Mouse (Mus musculus) forebrain, embryonic 15.5 days (tissue): ENCODE data around the gene Fam222a. TPM values are rescaled to one million over a fixed set of nuclear protein-coding genes. Genes with fewer than 3 reads are reported as not detected.

Source experiments
- ATAC-seq: fragments of 200-750 bp; cut with Nextera tagmentation; replicated peaks from 2 replicates; pipeline ENCODE4 v1.8.0; 2017; ENCODE audit warnings: mild to moderate bottlenecking, moderate TSS enrichment, moderate library complexity
- H3K27ac ChIP-seq: fragments of 300-500 bp; sonication (generic); replicated peaks from 2 replicates; pipeline ENCODE4 v1.5.1; 2015; ENCODE audit warnings: mild to moderate bottlenecking, inconsistent platforms
- H3K27me3 ChIP-seq: fragments of 300-500 bp; sonication (generic); 2 replicates; pipeline ENCODE4 v1.6.1; 2015; ENCODE audit warnings: inconsistent platforms
- H3K36me3 ChIP-seq: fragments of 300-500 bp; sonication (generic); 2 replicates; pipeline ENCODE4 v1.6.1; 2015; ENCODE audit warnings: mild to moderate bottlenecking, inconsistent platforms
- H3K4me1 ChIP-seq: fragments of 300-500 bp; sonication (generic); 2 replicates; pipeline ENCODE4 v1.6.1; 2015; ENCODE audit warnings: inconsistent platforms
- H3K4me2 ChIP-seq: fragments of 300-500 bp; sonication (generic); replicated peaks from 2 replicates; pipeline ENCODE4 v1.6.1; 2015; ENCODE audit warnings: mild to moderate bottlenecking, inconsistent platforms
- H3K4me3 ChIP-seq: fragments of 300-500 bp; sonication (generic); 2 replicates; pipeline ENCODE4 v1.5.1; 2015; ENCODE audit warnings: mild to moderate bottlenecking, inconsistent platforms
- H3K9ac ChIP-seq: fragments of 300-500 bp; sonication (generic); replicated peaks from 2 replicates; pipeline ENCODE4 v1.6.1; 2015; ENCODE audit warnings: mild to moderate bottlenecking, inconsistent platforms
- H3K9me3 ChIP-seq: fragments of 300-500 bp; sonication (generic); 2 replicates; pipeline ENCODE4 v1.6.1; 2016; ENCODE audit warnings: inconsistent platforms
- whole genome bisulfite sequencing: fragments of 180-500 bp; shearing (Covaris S2); methylation state at CpG from one replicate; pipeline ENCODE4 v1.1.7; 2015; ENCODE audit warnings: mixed read lengths; 5-methylcytosine and 5-hydroxymethylcytosine counted together
- polyA plus RNA-seq: library from polyadenylated mRNA; unstranded; fragments of >200 nt; fragmentation: Nextera tagmentation; extraction: Ambion mirVana; gene quantifications from 2 replicates; pipeline ENCODE4 v1.2.1, GENCODE M21; 2015

Fam222a gene
- polyA plus RNA-seq, 1 experiment from 2014 or later, result 5.2 TPM

- Histone ChIP-seq H3K27me3 (no peaks in the 10 kb centered on the region; the same call in 1 of the 2 replicates), H3K4me1 (peaks cover 8% of the 10 kb centered on the region), H3K9ac (no peak overlapping the region), H3K4me3 (no peak overlapping the region), H3K9me3 (no peaks in the 10 kb centered on the region), H3K36me3 (no peaks in the 10 kb centered on the region), H3K27ac (no peak overlapping the region; the same call in 1 of the 2 replicates), H3K4me2 (no peak overlapping the region)
- ATAC-seq, result no peak
- 60% methylated on average over 9 of the region's 9 CpGs for WGBS
Measured at GRCm38 (mm10) chr5:114545076-114545475, 22.7 kb upstream of the Fam222a start.

- Histone ChIP-seq H3K4me3 (no peak overlapping the region), H3K27ac (no peak overlapping the region), H3K9me3 (no peaks in the 10 kb centered on the region), H3K4me1 (peaks cover 10% of the 10 kb centered on the region), H3K9ac (no peak overlapping the region), H3K27me3 (no peaks in the 10 kb centered on the region), H3K4me2 (no peak overlapping the region), H3K36me3 (no peaks in the 10 kb centered on the region)
- 95% methylated on average over 10 of the region's 10 CpGs for WGBS
- no peak for ATAC-seq
Measured at GRCm38 (mm10) chr5:114548976-114549375, 18.8 kb upstream of the Fam222a start.

- no peaks in the 10 kb centered on the region for H3K9me3 ChIP-seq
- H3K9ac ChIP-seq, result no peak overlapping the region
- no peaks in the 10 kb centered on the region for H3K36me3 ChIP-seq
- no peaks in the 10 kb centered on the region for H3K27me3 ChIP-seq
- peaks cover 10% of the 10 kb centered on the region for H3K4me1 ChIP-seq
- H3K4me3 ChIP-seq, result no peak overlapping the region
- H3K27ac ChIP-seq, result no peak overlapping the region
- no peak for ATAC-seq
- no peak overlapping the region for H3K4me2 ChIP-seq
- WGBS, result 82% methylated on average over 3 of the region's 3 CpGs
Measured at GRCm38 (mm10) chr5:114549770-114550169, 18.0 kb upstream of the Fam222a start.

- no peak for ATAC-seq
- H3K4me1 ChIP-seq, result peaks cover 10% of the 10 kb centered on the region
- H3K4me2 ChIP-seq, result no peak overlapping the region
- no peaks in the 10 kb centered on the region for H3K27me3 ChIP-seq
- WGBS, result 43% methylated on average over 7 of the region's 7 CpGs
- no peak overlapping the region for H3K4me3 ChIP-seq
- no peak overlapping the region for H3K27ac ChIP-seq
- H3K9me3 ChIP-seq, result no peaks in the 10 kb centered on the region
- no peak overlapping the region for H3K9ac ChIP-seq
- H3K36me3 ChIP-seq, result no peaks in the 10 kb centered on the region
Measured at GRCm38 (mm10) chr5:114550431-114550830, 17.4 kb upstream of the Fam222a start.

GRCm38 (mm10) chr5:114550886-114551492 is 16.8 kb upstream of the Fam222a start:
- 0 out of 2 replicates have a peak overlapping the region, but pooled peaks have one; percentile 21 for H3K27ac ChIP-seq

GRCm38 (mm10) chr5:114552507-114553208 is 15.2 kb upstream of the Fam222a start:
- Histone ChIP-seq H3K27me3 (no peaks in the 10 kb centered on the region; the same call in 1 of the 2 replicates), H3K9me3 (no peaks in the 10 kb centered on the region), H3K36me3 (no peaks in the 10 kb centered on the region), H3K4me3 (no peak overlapping the region), H3K27ac (no peak overlapping the region), H3K4me2 (no peak overlapping the region), H3K4me1 (peaks cover 10% of the 10 kb centered on the region), H3K9ac (no peak overlapping the region)
- 64% methylated on average over 13 of the region's 13 CpGs for WGBS
- ATAC-seq, result no peak

More at GRCm38 (mm10) chr5:114550886-114551492, 16.8 kb upstream of the Fam222a start:
- H3K4me2 ChIP-seq, result no peak overlapping the region
- H3K4me1 ChIP-seq, result peaks cover 10% of the 10 kb centered on the region
- ATAC-seq, result no peak
- no peak overlapping the region for H3K4me3 ChIP-seq
- 13% methylated on average over 6 of the region's 6 CpGs for WGBS
- H3K9me3 ChIP-seq, result no peaks in the 10 kb centered on the region
- H3K9ac ChIP-seq, result no peak overlapping the region
- H3K27me3 ChIP-seq, result no peaks in the 10 kb centered on the region
- H3K36me3 ChIP-seq, result no peaks in the 10 kb centered on the region

GRCm38 (mm10) chr5:114553706-114554105 is 14.1 kb upstream of the Fam222a start:
- no peak overlapping the region for H3K9ac ChIP-seq
- ATAC-seq, result no peak
- no peak overlapping the region for H3K4me3 ChIP-seq
- no peak overlapping the region for H3K4me2 ChIP-seq
- H3K27ac ChIP-seq, result no peak overlapping the region
- 50% methylated on average over 8 of the region's 8 CpGs for WGBS
- no peaks in the 10 kb centered on the region for H3K9me3 ChIP-seq
- peaks cover 10% of the 10 kb centered on the region for H3K4me1 ChIP-seq
- no peaks in the 10 kb centered on the region; the same call in 1 of the 2 replicates for H3K27me3 ChIP-seq
- H3K36me3 ChIP-seq, result no peaks in the 10 kb centered on the region

- 88% methylated on average over 2 of the region's 2 CpGs for WGBS
- ATAC-seq, result no peak
- Histone ChIP-seq H3K4me3 (no peak overlapping the region), H3K27me3 (no peaks in the 10 kb centered on the region; the same call in 1 of the 2 replicates), H3K4me1 (peaks cover 10% of the 10 kb centered on the region), H3K27ac (no peak overlapping the region), H3K9me3 (no peaks in the 10 kb centered on the region), H3K4me2 (no peak overlapping the region), H3K9ac (no peak overlapping the region), H3K36me3 (no peaks in the 10 kb centered on the region)
Measured at GRCm38 (mm10) chr5:114555424-114555823, 12.4 kb upstream of the Fam222a start.

- WGBS, result 77% methylated on average over 11 of the region's 11 CpGs
- H3K27ac ChIP-seq, result no peak overlapping the region
- no peak overlapping the region for H3K4me3 ChIP-seq
- ATAC-seq, result no peak
- no peak overlapping the region for H3K4me2 ChIP-seq
- no peaks in the 10 kb centered on the region for H3K9me3 ChIP-seq
- peaks cover 12% of the 10 kb centered on the region for H3K4me1 ChIP-seq
- no peak overlapping the region for H3K9ac ChIP-seq
- H3K27me3 ChIP-seq, result no peaks in the 10 kb centered on the region; the same call in 1 of the 2 replicates
- no peaks in the 10 kb centered on the region for H3K36me3 ChIP-seq
Measured at GRCm38 (mm10) chr5:114556109-114556508, 11.7 kb upstream of the Fam222a start.

- no peak for ATAC-seq
- H3K4me3 ChIP-seq, result no peak overlapping the region
- H3K27ac ChIP-seq, result no peak overlapping the region
- H3K4me1 ChIP-seq, result peaks cover 8% of the 10 kb centered on the region
- no peak overlapping the region for H3K9ac ChIP-seq
- no peak overlapping the region for H3K4me2 ChIP-seq
- whole genome bisulfite sequencing, result 55% methylated on average over 20 of the region's 20 CpGs
- H3K9me3 ChIP-seq, result no peaks in the 10 kb centered on the region
- H3K36me3 ChIP-seq, result no peaks in the 10 kb centered on the region
- peaks cover 3% of the 10 kb centered on the region; the same call in 1 of the 2 replicates for H3K27me3 ChIP-seq
Measured at GRCm38 (mm10) chr5:114557765-114558731, 9.8 kb upstream of the Fam222a start.

GRCm38 (mm10) chr5:114560533-114560936 is 7.3 kb upstream of the Fam222a start:
- no peak overlapping the region for H3K4me3 ChIP-seq
- no peak overlapping the region for H3K9ac ChIP-seq
- 0 out of 2 replicates have a peak, but pooled peaks have one; percentile 26 for ATAC-seq
- no peaks in the 10 kb centered on the region for H3K9me3 ChIP-seq
- H3K27me3 ChIP-seq, result peaks cover 3% of the 10 kb centered on the region; the same call in 1 of the 2 replicates
- H3K27ac ChIP-seq, result no peak overlapping the region
- no peaks in the 10 kb centered on the region for H3K36me3 ChIP-seq
- H3K4me1 ChIP-seq, result peaks cover 8% of the 10 kb centered on the region; the same call in 1 of the 2 replicates
- 15% methylated on average over 9 of the region's 9 CpGs for WGBS
- H3K4me2 ChIP-seq, result no peak overlapping the region
